8 mouse cellular contexts compared by ENCODE assay signal in the genomic region with DNA sequence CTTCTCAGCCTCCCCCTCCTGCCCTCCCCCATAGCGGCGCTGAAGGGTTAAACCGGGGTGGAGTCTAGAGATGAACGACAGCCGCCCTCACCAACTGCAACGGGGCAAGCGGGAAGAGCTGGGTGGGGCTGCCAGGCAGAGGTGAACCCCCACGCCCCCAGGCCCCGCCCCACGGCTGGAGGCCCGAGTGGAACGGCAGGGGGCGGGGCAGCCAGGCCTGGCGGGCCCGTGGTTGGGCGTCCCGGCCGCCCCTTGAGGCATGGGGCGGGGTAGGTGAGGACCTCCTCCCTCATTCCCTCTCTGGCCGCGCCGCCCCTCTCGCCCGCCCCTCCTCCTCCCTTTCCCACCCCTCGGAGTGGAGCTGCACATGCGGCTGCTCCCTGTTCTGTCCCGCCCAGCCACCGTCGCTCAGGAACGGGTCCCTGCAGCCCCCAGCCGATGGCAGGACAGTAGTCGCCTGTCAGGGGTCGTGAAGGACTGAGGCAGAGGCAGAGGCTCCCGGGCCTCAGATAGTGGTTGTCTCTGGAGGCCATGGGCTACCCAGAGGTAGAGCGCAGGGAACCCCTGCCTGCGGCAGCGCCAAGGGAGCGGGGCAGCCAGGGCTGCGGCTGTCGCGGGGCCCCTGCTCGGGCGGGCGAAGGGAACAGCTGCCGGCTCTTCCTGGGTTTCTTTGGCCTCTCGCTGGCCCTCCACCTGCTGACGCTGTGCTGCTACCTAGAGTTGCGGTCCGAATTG. TPM values are rescaled to one million over a fixed set of nuclear protein-coding genes. Genes with fewer than 3 reads are reported as not detected.
A peak's percentile ranks its signal among the peaks of the same experiment; 100 is the strongest.
DNase-seq lines count a peak whose midpoint lies in the region; ATAC-seq and TF ChIP-seq lines count a peak whose summit lies in the region.

Eda (plus strand) TSS at position 357 of the 735 bp plus-strand sequence.

- H3K4me2 ChIP-seq in CH12.LX (ENCODE audit: insufficient read depth, low read depth, poor library complexity, severe bottlenecking) = peak within 1 kb of the TSS; percentile 74
- peak within 1 kb of the TSS; percentile 93 for H3K4me2 ChIP-seq in heart, embryonic 12.5 days
- H3K4me2 ChIP-seq in kidney, embryonic 16.5 days (replicated peaks; ENCODE audit: low read depth, low read length) = peak within 1 kb of the TSS; percentile 85
- peak within 1 kb of the TSS; percentile 72 for H3K4me2 ChIP-seq in stomach, embryonic 14.5 days (replicated peaks; ENCODE audit: low read depth, low read length)

- dilution Hi-C loops in CH12.LX (cut with MboI; ENCODE audit: extremely low pct_ligation_motif_present, extremely low pct_unique_long_range_greater_than_20kb, low sequenced_read_pairs) = no loop called here

- no peaks in the 10 kb centered on the region for H3K36me3 ChIP-seq in CH12.LX (replicated peaks in 1 of 2; ENCODE audit: control insufficient read depth in 1 of 2, insufficient read depth in 1 of 2, low read length in 1 of 2)
- no peaks in the 10 kb centered on the region for H3K36me3 ChIP-seq in heart, embryonic 12.5 days
- H3K36me3 ChIP-seq in kidney, embryonic 16.5 days (ENCODE audit: insufficient read depth, low read length) = no peaks in the 10 kb centered on the region
- no peaks in the 10 kb centered on the region for H3K36me3 ChIP-seq in liver, adult 2 months (ENCODE audit: control insufficient read depth, insufficient read depth, low read length)
- no peaks in the 10 kb centered on the region for H3K36me3 ChIP-seq in stomach, embryonic 14.5 days (ENCODE audit: control insufficient read depth, insufficient read depth, low read length)

- H3K9ac ChIP-seq in CH12.LX (ENCODE audit: insufficient read depth, low read depth) = no peak within 1 kb of the TSS
- H3K9ac ChIP-seq in heart, embryonic 12.5 days = peak within 1 kb of the TSS; percentile 73
- peak within 1 kb of the TSS; percentile 57 for H3K9ac ChIP-seq in kidney, embryonic 16.5 days (replicated peaks; ENCODE audit: low read length)
- H3K9ac ChIP-seq in liver, adult 2 months (ENCODE audit: low read depth, low read length) = peak within 1 kb of the TSS; percentile 78
- H3K9ac ChIP-seq in stomach, embryonic 14.5 days (replicated peaks; ENCODE audit: low read depth, low read length) = peak within 1 kb of the TSS; percentile 25; the same call in 1 of the 2 replicates

- WGBS in heart, embryonic 12.5 days = 11% methylated on average over 37 of the region's 49 CpGs
- 27% methylated on average over 25 of the region's 49 CpGs for WGBS in kidney, embryonic 16.5 days
- WGBS in liver, adult 2 months = under 1% methylated on average over 23 of the region's 49 CpGs
- WGBS in stomach, embryonic 14.5 days = 15% methylated on average over 36 of the region's 49 CpGs

- no peak within 1 kb of the TSS for H3K27ac ChIP-seq in CH12.LX (ENCODE audit: insufficient read depth, low read depth)
- 0 out of 2 replicates have a peak within 1 kb of the TSS, but pooled peaks have one; percentile 23 for H3K27ac ChIP-seq in heart, embryonic 12.5 days (ENCODE audit: poor library complexity, severe bottlenecking)
- H3K27ac ChIP-seq in kidney, embryonic 16.5 days (ENCODE audit: low read length) = no peak within 1 kb of the TSS
- 0 out of 2 replicates have a peak within 1 kb of the TSS, but pooled peaks have one; percentile 29 for H3K27ac ChIP-seq in liver, adult 2 months (replicated peaks; ENCODE audit: insufficient read depth, low read depth, low read length)
- no peak within 1 kb of the TSS for H3K27ac ChIP-seq in stomach, embryonic 14.5 days (ENCODE audit: low read length)

- TF ChIP-seq POLR2A in CH12.LX (IDR thresholded peaks at IDR 0.05; ENCODE audit: low read depth, low read length) = no peak
- no peak for TF ChIP-seq POLR2A in liver, adult 2 months (IDR thresholded peaks at IDR 0.05; ENCODE audit: extremely low read depth, insufficient read depth, low read length)

- ATAC-seq in erythroid progenitor cell, adult 5-6 weeks (replicated peaks; ENCODE audit: low FRiP score, poor library complexity, severe bottlenecking) = peak; percentile 95
- peak; percentile 94 for ATAC-seq in heart, embryonic 12.5 days (ENCODE audit: insufficient number of reproducible peaks, low FRiP score)
- ATAC-seq in kidney, embryonic 16.5 days (ENCODE audit: low FRiP score, low TSS enrichment) = peak; percentile 98
- peak; percentile 96 for ATAC-seq in stomach, embryonic 14.5 days (ENCODE audit: insufficient number of reproducible peaks, insufficient read depth, low FRiP score, low read depth)

- DNase-seq in CH12.LX (ENCODE audit: extremely low read depth) = peak; percentile 77
- DNase-seq in c-Kit-negative CD71-positive TER-119-positive erythroid progenitor cells, embryonic 14.5 days (ENCODE audit: low read depth, low spot score) = peak; percentile 9
- DNase-seq in liver, adult 2 months (ENCODE audit: extremely low read depth, low read depth, low spot score) = peak; percentile 64
- DNase-seq in natural killer cell, adult 2 months (ENCODE audit: low spot score in 2 of 2) = peak; percentile 7 to 17

- H3K9me3 ChIP-seq in CH12.LX (replicated peaks; ENCODE audit: low read length) = no peaks in the 10 kb centered on the region
- H3K9me3 ChIP-seq in heart, embryonic 12.5 days (replicated peaks) = no peaks in the 10 kb centered on the region
- no peaks in the 10 kb centered on the region for H3K9me3 ChIP-seq in kidney, embryonic 16.5 days (ENCODE audit: low read length)
- no peaks in the 10 kb centered on the region for H3K9me3 ChIP-seq in stomach, embryonic 14.5 days (ENCODE audit: control insufficient read depth, low read depth, low read length)

- no peaks in the 10 kb centered on the region for H3K27me3 ChIP-seq in CH12.LX (replicated peaks)
- H3K27me3 ChIP-seq in heart, embryonic 12.5 days (replicated peaks) = no peaks in the 10 kb centered on the region
- H3K27me3 ChIP-seq in kidney, embryonic 16.5 days (ENCODE audit: insufficient read depth, low read length) = peaks cover 6% of the 10 kb centered on the region; the same call in 1 of the 2 replicates
- H3K27me3 ChIP-seq in liver, adult 2 months (ENCODE audit: control insufficient read depth, insufficient read depth, low read length) = no peaks in the 10 kb centered on the region
- no peaks in the 10 kb centered on the region for H3K27me3 ChIP-seq in stomach, embryonic 14.5 days (ENCODE audit: control insufficient read depth, insufficient read depth, low read length)

- in situ Hi-C loops in CH12.LX (cut with MboI; ENCODE audit: low pct_ligation_motif_present, low pct_unique_long_range_greater_than_20kb, low sequenced_read_pairs) = no loop called here

- peak within 1 kb of the TSS in 2 of 3 experiments; percentile 24 to 54 for H3K4me3 ChIP-seq in CH12.LX (replicated peaks in 1 of 3; ENCODE audit: low read depth in 2 of 3, low read length in 2 of 3, poor library complexity in 1 of 3)
- peak within 1 kb of the TSS; percentile 67 for H3K4me3 ChIP-seq in heart, embryonic 12.5 days
- peak within 1 kb of the TSS; percentile 58 for H3K4me3 ChIP-seq in kidney, embryonic 16.5 days (ENCODE audit: low read length)
- peak within 1 kb of the TSS; percentile 97 for H3K4me3 ChIP-seq in liver, adult 2 months (ENCODE audit: insufficient read depth, low read depth, low read length)
- peak within 1 kb of the TSS; percentile 48 for H3K4me3 ChIP-seq in stomach, embryonic 14.5 days (ENCODE audit: low read depth, low read length)

- no peak for TF ChIP-seq EP300 in CH12.LX (IDR thresholded peaks at IDR 0.05; ENCODE audit: low read length)

- TF ChIP-seq CTCF in CH12.LX (conservative IDR thresholded peaks at IDR 0.05 in 1 of 2, IDR thresholded peaks at IDR 0.05 in 1 of 2; ENCODE audit: low read depth in 2 of 2, low read length in 2 of 2) = no peak
- no peak for TF ChIP-seq CTCF in liver, adult 2 months (IDR thresholded peaks at IDR 0.05; ENCODE audit: low read depth, low read length)

- no peaks in the 10 kb centered on the region for H3K79me2 ChIP-seq in CH12.LX (replicated peaks; ENCODE audit: control insufficient read depth, extremely low read depth, insufficient read depth, poor library complexity, severe bottlenecking)
- H3K79me2 ChIP-seq in liver, adult 2 months (ENCODE audit: control insufficient read depth, insufficient read depth, low read length) = no peaks in the 10 kb centered on the region

- H3K4me1 ChIP-seq in CH12.LX (ENCODE audit: control insufficient read depth in 1 of 2, insufficient read depth in 2 of 2) = peaks cover 2 to 3% of the 10 kb centered on the region in 2 experiments; a peak in 1 of 4 replicates
- H3K4me1 ChIP-seq in heart, embryonic 12.5 days (replicated peaks) = no peaks in the 10 kb centered on the region
- H3K4me1 ChIP-seq in kidney, embryonic 16.5 days (ENCODE audit: insufficient read depth, low read length) = no peaks in the 10 kb centered on the region
- H3K4me1 ChIP-seq in liver, adult 2 months (ENCODE audit: control insufficient read depth, insufficient read depth, low read length) = no peaks in the 10 kb centered on the region
- H3K4me1 ChIP-seq in stomach, embryonic 14.5 days (ENCODE audit: control insufficient read depth, insufficient read depth, low read length) = no peaks in the 10 kb centered on the region

- TF ChIP-seq RAD21 in CH12.LX (IDR thresholded peaks at IDR 0.05; ENCODE audit: low read depth, low read length) = no peak

TF ChIP-seq in CH12.LX, 34 proteins besides CTCF, POLR2A, EP300 and RAD21:
- TF ChIP-seq NRF1 (IDR thresholded peaks at IDR 0.05; ENCODE audit: low read depth, low read length) (no peak), SIN3A (IDR thresholded peaks at IDR 0.05; ENCODE audit: low read length) (no peak), RCOR1 (conservative IDR thresholded peaks at IDR 0.05; ENCODE audit: low read depth, low read length) (no peak), PAX5 (IDR thresholded peaks at IDR 0.05; ENCODE audit: low read length) (no peak), E2F4 (IDR thresholded peaks at IDR 0.05; ENCODE audit: insufficient replicate concordance, low read depth, low read length) (no peak), IRF4 (IDR thresholded peaks at IDR 0.05; ENCODE audit: low read depth, low read length) (no peak), UBTF (IDR thresholded peaks at IDR 0.05; ENCODE audit: low read depth, low read length) (no peak), MAFK (IDR thresholded peaks at IDR 0.05; ENCODE audit: insufficient replicate concordance, low read length) (no peak), POLR2AphosphoS2 (IDR thresholded peaks at IDR 0.05; ENCODE audit: low read depth, low read length) (no peak)
TF ChIP-seq in CH12.LX: peak in this region for 0.

RNA-seq across cellular contexts. Expression of gene Eda, which starts in this region (rescaled TPM):
- 0.13 TPM in 2 replicates for total RNA-seq in CH12.LX (2012; rRNA removed)
- total RNA-seq in CH12.LX (2014; rRNA removed) = 0.30 and 0.78 TPM in 2 replicates
- polyA plus RNA-seq in CH12.LX (2012; ENCODE audit: insufficient read length, low read depth) = 0.40 and 0.42 TPM in 2 replicates
- 0.72 TPM in 1 of 2 replicates, not detected in the other for total RNA-seq in erythroid progenitor cell, adult 5-6 weeks (2015; ENCODE audit: low replicate concordance)
- total RNA-seq in erythroid progenitor cell, adult 5-6 weeks (2017; ENCODE audit: low replicate concordance) = not detected in 2 replicates
- 2.4 TPM in 2 replicates for polyA plus RNA-seq in heart, embryonic 12.5 days (2016; fragmentation: Nextera tagmentation; extraction: Ambion mirVana)
- 1.9 and 2.0 TPM in 2 replicates for polyA plus RNA-seq in kidney, embryonic 16.5 days (2015; fragmentation: Nextera tagmentation; extraction: Ambion mirVana)
- total RNA-seq in liver, adult 2 months (2014; rRNA removed) = 0.92 and 1.1 TPM in 2 replicates
- polyA plus RNA-seq in liver, adult 2 months (2012; rRNA removed) = 0.48 and 0.60 TPM in 2 replicates
- polyA plus RNA-seq in stomach, embryonic 14.5 days (2014; fragmentation: Nextera tagmentation; extraction: Ambion mirVana) = 3.6 and 3.8 TPM in 2 replicates

Comparison
In these comparisons a context has a peak if more than half of its experiments do, and no peak if none do; other contexts are left out.
1. Peak in DNase-seq, H3K4me3 ChIP-seq and H3K4me2 ChIP-seq in CH12.LX; RNA of the gene not detected or under 1 TPM.
2. Peak in ATAC-seq in erythroid progenitor cell, adult 5-6 weeks; RNA of the gene not detected or under 1 TPM.
3. DNase-seq: peak in every context shown above with its lines; median percentile 77 in CH12.LX; 64 in liver, adult 2 months; 12 in natural killer cell, adult 2 months; 9 in c-Kit-negative CD71-positive TER-119-positive erythroid progenitor cells, embryonic 14.5 days.
4. H3K27ac ChIP-seq: peak in heart, embryonic 12.5 days (single experiment) and liver, adult 2 months (single experiment); none in CH12.LX (single experiment), kidney, embryonic 16.5 days (single experiment) and stomach, embryonic 14.5 days (single experiment).
5. H3K4me3 ChIP-seq: peak in every context shown above with its lines; median percentile 97 in liver, adult 2 months; 67 in heart, embryonic 12.5 days; 58 in kidney, embryonic 16.5 days; 48 in stomach, embryonic 14.5 days; 39 in CH12.LX.
6. Peak in every context shown above with its lines, with median percentiles within 50 percentile points of each other: H3K4me2 ChIP-seq and ATAC-seq.